Mouse (Mus musculus): ENCODE data around the gene Hipk2. TPM values are rescaled to one million over a fixed set of nuclear protein-coding genes. Genes with fewer than 3 reads are reported as not detected.
A peak's percentile ranks its signal among the peaks of the same experiment; 100 is the strongest.

The Hipk2 gene
- polyA plus RNA-seq, 1 experiment from 2014 or later, result 32.8 TPM

DNA sequence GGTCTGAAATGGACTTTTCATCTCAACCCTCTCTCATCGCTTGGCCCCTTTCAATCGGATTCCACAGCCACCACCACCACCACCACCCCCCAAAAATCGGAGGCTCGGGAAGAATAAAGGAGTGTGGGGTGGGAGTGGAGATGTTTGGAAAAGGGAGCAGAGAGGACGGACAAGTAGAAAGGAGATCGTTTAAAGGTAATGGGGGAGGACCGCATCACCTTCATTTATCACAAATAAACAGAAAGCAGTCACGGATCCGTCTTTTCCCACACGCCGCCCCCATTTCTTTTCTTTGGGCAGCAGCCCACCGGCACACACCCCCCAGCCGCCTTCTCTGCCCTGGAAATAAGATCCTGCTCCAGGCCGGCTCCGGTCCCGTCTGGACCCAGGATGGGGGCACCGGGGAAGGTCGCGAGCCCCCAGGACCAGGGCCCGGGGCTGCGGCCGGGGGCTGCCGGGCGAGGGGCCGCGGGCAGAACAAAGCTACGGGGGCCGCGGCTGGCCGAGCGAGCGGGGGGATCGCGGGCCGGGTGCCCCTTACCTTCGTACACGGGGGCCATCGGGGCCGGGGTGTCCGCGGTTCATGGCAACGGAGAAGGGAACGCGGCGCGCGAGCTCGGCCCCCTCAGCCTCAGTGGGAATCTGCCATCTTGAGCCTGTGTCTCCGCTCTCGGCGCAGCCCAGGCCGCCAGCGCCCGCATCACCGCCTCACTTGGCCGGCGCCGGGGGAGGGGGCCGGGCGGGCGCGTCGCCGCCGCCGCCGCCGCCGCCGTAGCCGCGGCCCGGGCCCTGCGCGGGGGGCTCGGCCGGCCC, 501 bp downstream of the Hipk2 start, which contains the start of gene Tbxas1:
Gene Tbxas1 (plus strand): TSS at position 147 of the 813 bp plus-strand sequence.
- ATAC-seq (ENCODE audit: low read depth), result peak; percentile 77
- H3K36me3 ChIP-seq, result 0 out of 2 replicates have a peak, but pooled peaks cover 5% of the 10 kb centered on the region
- H3K4me3 ChIP-seq, result peak within 1 kb of the TSS; percentile 100
- H3K4me1 ChIP-seq (replicated peaks), result peaks cover 43% of the 10 kb centered on the region
- H3K9me3 ChIP-seq, result no peaks in the 10 kb centered on the region
- H3K9ac ChIP-seq, result peak within 1 kb of the TSS; percentile 100
- H3K27me3 ChIP-seq, result 0 out of 2 replicates have a peak, but pooled peaks cover 12% of the 10 kb centered on the region
- peak within 1 kb of the TSS; percentile 72 for H3K4me2 ChIP-seq
- peak within 1 kb of the TSS; percentile 99 for H3K27ac ChIP-seq (replicated peaks)
- under 1% methylated on average over 42 of the region's 77 CpGs for WGBS

DNA sequence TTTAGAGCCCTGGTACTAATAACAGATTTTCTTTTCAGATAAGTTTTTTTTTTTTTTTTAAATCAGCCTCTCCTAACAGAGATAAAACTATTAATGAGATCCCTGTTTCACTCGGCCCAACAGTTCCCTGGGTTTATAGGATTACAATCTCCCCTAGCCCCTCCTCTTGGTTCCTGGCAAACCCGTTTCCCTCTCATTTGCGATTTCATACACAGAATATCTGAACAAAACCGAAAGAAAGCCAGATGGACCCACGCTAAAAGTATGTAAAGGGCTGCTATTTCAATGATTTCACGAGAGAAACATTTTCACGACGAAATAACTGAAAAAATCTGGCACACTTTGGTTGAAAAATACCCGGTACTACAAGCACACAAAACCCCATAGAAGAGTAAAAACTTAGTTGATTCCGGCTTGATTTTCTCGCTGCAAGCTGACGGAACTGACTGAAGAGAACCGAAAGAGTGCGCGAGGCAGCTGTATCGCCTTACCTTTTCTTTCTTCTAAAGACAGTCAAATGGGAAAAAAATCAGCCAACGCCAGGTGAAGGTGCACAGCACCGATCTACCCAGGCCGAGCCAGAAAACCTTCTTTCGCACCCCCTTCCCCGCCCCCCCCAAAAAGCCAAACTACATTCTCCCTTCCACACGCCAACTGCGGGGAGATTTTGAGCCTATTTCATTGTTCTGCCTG, 1.3 kb downstream of the Hipk2 start:
- ATAC-seq (ENCODE audit: low read depth), result no peak
- Histone ChIP-seq H3K4me3 (peak overlapping the region; percentile 100), H3K9ac (peak overlapping the region; percentile 100), H3K9me3 (no peaks in the 10 kb centered on the region), H3K4me1 (replicated peaks) (peaks cover 49% of the 10 kb centered on the region), H3K4me2 (peak overlapping the region; percentile 72), H3K27me3 (0 out of 2 replicates have a peak, but pooled peaks cover 12% of the 10 kb centered on the region), H3K36me3 (0 out of 2 replicates have a peak, but pooled peaks cover 9% of the 10 kb centered on the region), H3K27ac (replicated peaks) (peak overlapping the region; percentile 99)
- under 1% methylated on average over 23 of the region's 23 CpGs for WGBS

DNA sequence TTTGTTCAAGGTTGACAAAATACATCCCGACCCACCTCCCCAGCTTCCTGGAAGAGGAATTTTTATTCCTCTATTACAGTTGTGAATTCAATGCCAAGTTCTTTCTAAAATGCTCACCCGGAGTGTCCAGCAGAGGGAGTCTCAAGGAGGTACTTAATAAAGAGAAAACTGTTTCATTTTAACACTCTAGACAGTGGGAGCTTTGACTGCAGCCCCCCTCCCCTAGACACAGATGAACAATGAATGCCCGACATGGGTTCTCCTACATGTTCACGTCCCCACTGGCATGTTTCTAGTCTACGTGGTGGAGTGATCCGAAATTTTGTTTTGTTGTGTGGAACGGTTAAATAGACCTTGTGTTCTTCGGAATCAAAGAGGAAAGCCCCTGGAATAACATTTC, 1.9 kb downstream of the Hipk2 start:
- peaks cover 51% of the 10 kb centered on the region for H3K4me1 ChIP-seq (replicated peaks)
- 3% methylated on average over 8 of the region's 8 CpGs for WGBS
- peak overlapping the region; percentile 72 for H3K4me2 ChIP-seq
- H3K9me3 ChIP-seq, result no peaks in the 10 kb centered on the region
- H3K9ac ChIP-seq, result peak overlapping the region; percentile 100
- peak overlapping the region; percentile 99 for H3K27ac ChIP-seq (replicated peaks)
- ATAC-seq (ENCODE audit: low read depth), result no peak
- 0 out of 2 replicates have a peak, but pooled peaks cover 9% of the 10 kb centered on the region for H3K36me3 ChIP-seq
- H3K4me3 ChIP-seq, result peak overlapping the region; percentile 100
- 0 out of 2 replicates have a peak, but pooled peaks cover 11% of the 10 kb centered on the region for H3K27me3 ChIP-seq

DNA sequence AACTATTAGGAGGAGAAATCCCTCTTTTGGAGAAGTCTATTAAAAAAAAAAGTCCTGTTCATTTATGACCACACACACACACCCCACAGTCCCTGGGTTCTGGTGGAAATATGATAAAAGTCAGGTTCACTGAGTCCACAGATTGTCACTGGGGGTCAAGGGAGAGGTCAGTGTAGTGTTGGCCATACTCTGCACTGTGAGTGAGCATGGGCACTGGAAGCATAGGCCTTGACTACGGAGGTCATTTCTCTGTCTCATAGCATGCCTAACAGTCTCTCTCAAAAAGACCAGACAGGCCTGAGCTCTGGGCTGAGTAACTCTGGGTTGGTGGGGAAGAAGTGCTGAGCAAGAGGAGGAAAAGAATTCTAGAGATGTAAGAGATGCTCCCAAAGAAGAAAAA, 2.6 kb downstream of the Hipk2 start:
- Histone ChIP-seq H3K4me1 (replicated peaks) (peaks cover 56% of the 10 kb centered on the region), H3K27me3 (0 out of 2 replicates have a peak, but pooled peaks cover 8% of the 10 kb centered on the region), H3K9ac (peak overlapping the region; percentile 100), H3K4me2 (peak overlapping the region; percentile 72), H3K9me3 (no peaks in the 10 kb centered on the region), H3K36me3 (0 out of 2 replicates have a peak, but pooled peaks cover 9% of the 10 kb centered on the region), H3K27ac (replicated peaks) (peak overlapping the region; percentile 99), H3K4me3 (peak overlapping the region; percentile 100)
- ATAC-seq (ENCODE audit: low read depth), result no peak
- 52% methylated on average over 1 of the region's 1 CpGs for WGBS

DNA sequence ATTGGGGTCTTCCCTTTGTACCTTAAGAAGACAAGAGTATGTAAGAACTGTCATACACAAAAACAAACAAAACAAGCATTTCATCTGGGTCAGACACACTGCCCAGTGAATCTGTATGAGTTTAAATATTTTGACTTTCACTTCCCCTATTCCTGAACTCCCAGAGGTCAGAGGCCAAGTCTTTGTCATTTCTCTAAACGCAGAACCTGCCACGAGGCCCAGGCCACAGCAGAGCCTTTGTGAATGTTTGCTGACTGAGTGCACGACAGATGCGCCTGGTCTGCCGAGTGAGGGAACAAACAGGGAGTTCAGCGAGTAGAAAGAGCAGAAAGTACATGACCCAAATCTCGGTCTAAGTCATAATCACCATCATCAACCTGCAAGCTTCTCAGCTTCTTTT, 4.9 kb downstream of the Hipk2 start:
- 0 out of 2 replicates have a peak, but pooled peaks cover 9% of the 10 kb centered on the region for H3K36me3 ChIP-seq
- H3K4me1 ChIP-seq (replicated peaks), result peaks cover 69% of the 10 kb centered on the region
- 9% methylated on average over 7 of the region's 7 CpGs for WGBS
- H3K9ac ChIP-seq, result no peak overlapping the region
- no peak overlapping the region for H3K27ac ChIP-seq (replicated peaks)
- H3K9me3 ChIP-seq, result no peaks in the 10 kb centered on the region
- H3K4me3 ChIP-seq, result no peak overlapping the region
- no peak for ATAC-seq (ENCODE audit: low read depth)
- peak overlapping the region; percentile 38 for H3K4me2 ChIP-seq
- H3K27me3 ChIP-seq, result no peaks in the 10 kb centered on the region

DNA sequence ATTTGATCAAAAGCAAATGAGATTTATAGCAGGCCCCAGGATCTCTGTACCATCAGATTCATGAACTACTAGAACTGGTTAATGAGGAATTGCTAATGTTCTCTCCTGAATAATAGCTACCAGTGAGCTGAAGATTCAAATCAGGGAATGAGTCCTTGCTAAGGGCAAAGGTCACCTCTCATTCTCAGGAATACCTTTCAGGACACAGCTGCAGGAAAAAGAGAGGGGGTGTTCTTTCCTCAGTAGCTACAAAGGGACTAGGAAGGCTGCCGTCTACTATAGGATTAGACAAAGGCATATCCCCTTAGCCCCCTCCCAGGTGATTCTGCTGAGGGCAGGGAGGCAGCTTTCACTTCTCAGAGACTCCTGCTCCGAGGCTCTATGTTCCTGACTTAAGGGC, 5.9 kb downstream of the Hipk2 start:
- WGBS, result 12% methylated on average over 2 of the region's 2 CpGs
- ATAC-seq (ENCODE audit: low read depth), result no peak
- peaks cover 78% of the 10 kb centered on the region for H3K4me1 ChIP-seq (replicated peaks)

DNA sequence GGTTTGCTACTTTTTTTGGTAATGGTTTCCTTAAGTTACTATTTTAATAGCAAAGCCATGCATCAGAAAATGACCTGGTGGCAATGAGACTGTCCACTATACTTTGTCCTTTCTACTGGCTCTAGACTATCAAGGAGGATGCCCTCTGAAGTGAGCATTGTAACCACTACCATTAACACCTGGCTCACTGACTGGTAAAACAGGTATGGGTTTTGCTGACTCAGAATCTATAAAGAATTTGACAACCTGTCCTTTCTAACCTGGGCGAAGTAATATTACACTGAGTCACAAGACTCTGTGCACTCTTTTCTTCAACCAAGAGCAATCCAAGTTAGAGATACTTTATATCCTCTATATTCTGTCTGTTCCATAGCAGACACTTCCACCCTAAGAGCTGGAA, 7.0 kb downstream of the Hipk2 start:
- Histone ChIP-seq H3K4me2 (no peak overlapping the region), H3K9me3 (no peaks in the 10 kb centered on the region), H3K4me3 (no peak overlapping the region), H3K27me3 (no peaks in the 10 kb centered on the region), H3K27ac (replicated peaks) (no peak overlapping the region), H3K36me3 (0 out of 2 replicates have a peak, but pooled peaks cover 9% of the 10 kb centered on the region), H3K9ac (no peak overlapping the region), H3K4me1 (replicated peaks) (peaks cover 86% of the 10 kb centered on the region)
- ATAC-seq (ENCODE audit: low read depth), result no peak
- 98% methylated on average over 1 of the region's 1 CpGs for WGBS

More for the DNA sequence above, 5.9 kb downstream of the Hipk2 start:
- Histone ChIP-seq H3K4me2 (no peak overlapping the region), H3K27me3 (no peaks in the 10 kb centered on the region), H3K36me3 (0 out of 2 replicates have a peak, but pooled peaks cover 9% of the 10 kb centered on the region), H3K9me3 (no peaks in the 10 kb centered on the region), H3K27ac (replicated peaks) (no peak overlapping the region), H3K9ac (peak overlapping the region; percentile 50; the same call in 1 of the 2 replicates), H3K4me3 (no peak overlapping the region)

DNA sequence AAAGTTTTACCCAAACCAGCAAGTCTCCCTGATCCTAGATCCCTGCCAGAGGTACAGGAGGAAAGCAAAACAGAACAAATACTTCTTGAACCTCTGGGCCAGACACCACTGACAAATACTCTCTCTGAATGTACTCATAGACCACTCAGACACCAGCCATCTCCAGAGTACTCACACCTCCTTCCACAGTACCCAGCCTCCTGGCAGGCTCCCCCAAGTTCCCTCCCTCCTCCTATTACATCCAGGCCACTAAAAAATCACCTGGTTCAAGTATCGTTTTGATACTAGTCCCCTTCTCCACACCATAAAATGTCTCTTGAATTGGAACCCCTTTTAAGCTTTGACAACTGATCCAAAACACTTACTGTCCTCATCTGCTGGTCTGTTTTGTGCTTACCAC, 8.7 kb downstream of the Hipk2 start:
- Histone ChIP-seq H3K27me3 (no peaks in the 10 kb centered on the region), H3K9ac (no peak overlapping the region), H3K27ac (replicated peaks) (no peak overlapping the region), H3K4me3 (no peak overlapping the region), H3K9me3 (no peaks in the 10 kb centered on the region), H3K4me1 (replicated peaks) (peaks cover 75% of the 10 kb centered on the region), H3K36me3 (0 out of 2 replicates have a peak, but pooled peaks cover 9% of the 10 kb centered on the region), H3K4me2 (no peak overlapping the region)
- WGBS, result 48% methylated on average over 1 of the region's 1 CpGs
- ATAC-seq (ENCODE audit: low read depth), result no peak

DNA sequence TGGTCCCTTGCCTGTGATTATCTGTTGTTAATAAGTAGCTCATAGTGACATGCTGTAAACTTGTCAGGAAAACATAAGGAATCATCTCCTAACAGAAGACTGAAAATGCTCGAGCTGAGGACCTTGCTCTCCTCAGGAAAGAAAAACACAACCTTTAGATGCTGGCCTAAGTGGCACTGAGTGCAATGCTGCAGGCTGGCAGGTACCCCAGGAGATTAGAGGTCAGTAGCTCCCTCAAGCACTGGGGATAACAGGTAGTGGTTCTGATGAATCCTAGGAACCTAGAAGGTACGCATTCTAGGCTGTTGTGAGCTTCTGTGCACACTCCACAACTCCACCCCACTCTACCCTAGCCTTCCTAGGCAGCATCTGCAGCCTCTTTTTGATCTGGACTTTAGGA, 9.2 kb downstream of the Hipk2 start:
- Histone ChIP-seq H3K27ac (replicated peaks) (no peak overlapping the region), H3K9ac (no peak overlapping the region), H3K4me1 (replicated peaks) (peaks cover 70% of the 10 kb centered on the region), H3K4me2 (no peak overlapping the region), H3K27me3 (no peaks in the 10 kb centered on the region), H3K4me3 (no peak overlapping the region), H3K36me3 (0 out of 2 replicates have a peak, but pooled peaks cover 7% of the 10 kb centered on the region), H3K9me3 (no peaks in the 10 kb centered on the region)
- 80% methylated on average over 2 of the region's 2 CpGs for WGBS
- no peak for ATAC-seq (ENCODE audit: low read depth)

DNA sequence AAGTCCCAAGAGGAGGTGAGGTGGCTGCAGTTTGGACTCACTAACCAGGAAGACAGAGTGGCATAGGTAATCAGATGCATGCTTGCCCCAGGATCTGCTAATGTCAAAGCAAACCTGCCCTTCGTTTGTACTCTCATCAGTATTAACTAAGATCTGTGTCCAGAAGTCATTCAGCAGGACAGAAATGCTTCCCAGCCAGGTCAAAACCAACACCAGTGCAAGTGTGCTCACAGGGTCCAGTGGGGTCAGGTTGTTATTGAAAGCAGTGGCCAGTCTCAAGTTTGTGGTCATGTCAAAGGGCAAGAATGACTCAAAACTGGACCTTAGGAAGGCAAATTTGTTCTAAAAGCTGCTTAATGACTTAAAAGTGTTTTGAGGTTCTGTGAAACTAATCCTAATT, 9.6 kb downstream of the Hipk2 start:
- no peak overlapping the region for H3K4me2 ChIP-seq
- H3K36me3 ChIP-seq, result 0 out of 2 replicates have a peak, but pooled peaks cover 6% of the 10 kb centered on the region
- peaks cover 66% of the 10 kb centered on the region for H3K4me1 ChIP-seq (replicated peaks)
- WGBS, result 88% methylated on average over 1 of the region's 1 CpGs
- H3K9me3 ChIP-seq, result no peaks in the 10 kb centered on the region
- no peak overlapping the region for H3K27ac ChIP-seq (replicated peaks)
- H3K4me3 ChIP-seq, result no peak overlapping the region
- no peak for ATAC-seq (ENCODE audit: low read depth)
- H3K9ac ChIP-seq, result no peak overlapping the region
- H3K27me3 ChIP-seq, result no peaks in the 10 kb centered on the region

DNA sequence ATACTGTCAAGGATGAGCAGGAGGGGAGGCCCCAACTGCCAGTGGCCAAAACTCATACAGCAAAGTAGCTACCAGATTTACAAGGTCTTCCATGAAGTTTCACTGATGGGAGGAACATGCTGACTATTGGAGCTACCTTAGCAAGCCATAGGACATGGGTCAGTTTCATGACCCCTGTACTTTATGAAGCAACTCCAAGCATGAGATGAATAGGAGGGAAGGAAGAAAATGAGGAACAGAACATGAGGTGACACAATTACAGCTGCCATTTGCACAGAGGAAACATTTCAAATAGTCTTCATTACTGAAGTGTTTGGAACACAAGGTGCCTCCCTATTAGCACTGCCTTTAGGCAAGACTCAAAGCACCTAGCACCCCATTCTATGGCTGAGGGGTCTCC, 10.2 kb downstream of the Hipk2 start:
- no peak for ATAC-seq (ENCODE audit: low read depth)
- Histone ChIP-seq H3K27ac (replicated peaks) (no peak overlapping the region), H3K4me1 (replicated peaks) (peaks cover 61% of the 10 kb centered on the region), H3K9ac (no peak overlapping the region), H3K4me3 (no peak overlapping the region), H3K27me3 (no peaks in the 10 kb centered on the region), H3K36me3 (0 out of 2 replicates have a peak, but pooled peaks cover 6% of the 10 kb centered on the region), H3K4me2 (no peak overlapping the region), H3K9me3 (no peaks in the 10 kb centered on the region)

DNA sequence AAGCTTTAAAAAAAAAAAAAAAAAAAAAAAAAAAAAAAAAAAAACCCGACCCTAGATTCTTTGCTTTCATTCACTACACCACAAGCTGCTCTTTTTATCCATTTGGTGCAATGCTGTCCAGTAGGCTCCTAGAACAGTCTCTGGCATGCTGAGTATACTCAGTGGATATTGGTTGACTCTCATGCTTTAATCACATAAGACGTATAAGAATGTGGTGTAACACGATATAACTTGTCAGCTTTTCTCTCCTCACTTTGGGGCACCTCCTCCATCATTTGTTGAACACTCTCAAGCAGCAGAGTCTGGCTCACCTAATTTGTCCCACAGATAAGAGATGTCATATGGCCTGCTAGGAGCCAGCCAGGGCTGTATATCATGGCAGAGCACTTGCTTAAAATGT, 12.4 kb downstream of the Hipk2 start:
- no peak overlapping the region for H3K27ac ChIP-seq (replicated peaks)
- H3K9me3 ChIP-seq, result no peaks in the 10 kb centered on the region
- no peak overlapping the region for H3K9ac ChIP-seq
- no peak for ATAC-seq (ENCODE audit: low read depth)
- peaks cover 51% of the 10 kb centered on the region for H3K4me1 ChIP-seq (replicated peaks)
- no peaks in the 10 kb centered on the region for H3K36me3 ChIP-seq
- H3K27me3 ChIP-seq, result no peaks in the 10 kb centered on the region
- H3K4me3 ChIP-seq, result no peak overlapping the region
- no peak overlapping the region for H3K4me2 ChIP-seq
- WGBS, result 62% methylated on average over 3 of the region's 3 CpGs
